Mouse (Mus musculus) bone marrow macrophage, adult 2 months (primary cell): ENCODE data around the gene Zfp746. TPM values are rescaled to one million over a fixed set of nuclear protein-coding genes. Genes with fewer than 3 reads are reported as not detected.

ENCODE experiments used
- H3K27ac ChIP-seq: 2 replicates; pipeline ENCODE4 v1.5.1; 2012; ENCODE audit warnings: low read depth, low read length; ENCODE audit not compliant: insufficient read depth
- H3K4me1 ChIP-seq: 2 replicates; pipeline ENCODE4 v1.6.1; 2012; ENCODE audit warnings: low read length; ENCODE audit not compliant: control insufficient read depth, insufficient read depth
- H3K4me3 ChIP-seq: 2 replicates; pipeline ENCODE4 v1.5.1; 2012; ENCODE audit warnings: mild to moderate bottlenecking, low read length, moderate library complexity; ENCODE audit not compliant: insufficient read depth
- CTCF ChIP-seq: IDR thresholded peaks from 2 replicates; pipeline ENCODE4 v1.5.1; 2012; ENCODE audit warnings: low read depth, mild to moderate bottlenecking, low read length, moderate library complexity
- POLR2A ChIP-seq: IDR thresholded peaks from 2 replicates; pipeline ENCODE4 v1.6.1; 2012; ENCODE audit warnings: mild to moderate bottlenecking, low read depth, low read length, borderline replicate concordance
- polyA plus RNA-seq: library from polyadenylated mRNA; stranded (reverse); fragments of >200 nt; gene quantifications from 2 replicates; pipeline ENCODE4 v1.2.4, GENCODE M21; 2012; ENCODE audit not compliant: missing spikeins, insufficient read depth, insufficient read length

The Zfp746 gene
- polyA plus RNA-seq, 1 experiment: 15.8 TPM

- no peak for TF ChIP-seq CTCF
- 0 out of 2 replicates have a peak overlapping the region, but pooled peaks have one; percentile 11 for H3K27ac ChIP-seq
- H3K4me3 ChIP-seq: peak overlapping the region; percentile 94
- H3K4me1 ChIP-seq: peaks cover 18% of the 10 kb centered on the region
Measured at GRCm38 (mm10) chr6:48047450-48048351, 38.7 kb downstream of the Zfp746 start.

GRCm38 (mm10) chr6:48047114-48047449, 39.3 kb downstream of the Zfp746 start:
- H3K4me3 ChIP-seq: peak overlapping the region; percentile 94
- TF ChIP-seq CTCF: no peak
- TF ChIP-seq POLR2A: no peak
- H3K27ac ChIP-seq: no peak overlapping the region
- H3K4me1 ChIP-seq: peaks cover 20% of the 10 kb centered on the region

- TF ChIP-seq CTCF (no peak), POLR2A (no peak)
- no peak overlapping the region for H3K27ac ChIP-seq
- no peaks in the 10 kb centered on the region for H3K4me1 ChIP-seq
- no peak overlapping the region for H3K4me3 ChIP-seq
Measured at GRCm38 (mm10) chr6:48032661-48033060, 53.7 kb downstream of the Zfp746 start.

- H3K4me1 ChIP-seq: peaks cover 14% of the 10 kb centered on the region
- TF ChIP-seq POLR2A: no peak
- no peak for TF ChIP-seq CTCF
Measured at GRCm38 (mm10) chr6:48025905-48026660, 60.3 kb downstream of the Zfp746 start.

GRCm38 (mm10) chr6:48024994-48025345, 61.4 kb downstream of the Zfp746 start:
- Histone ChIP-seq H3K4me1 (peaks cover 19% of the 10 kb centered on the region), H3K27ac (no peak overlapping the region), H3K4me3 (no peak overlapping the region)
- TF ChIP-seq POLR2A (no peak), CTCF (no peak)

More at GRCm38 (mm10) chr6:48025905-48026660, 60.3 kb downstream of the Zfp746 start:
- no peak overlapping the region for H3K27ac ChIP-seq
- no peak overlapping the region for H3K4me3 ChIP-seq

GRCm38 (mm10) chr6:48024330-48024993, 61.9 kb downstream of the Zfp746 start:
- H3K4me3 ChIP-seq: no peak overlapping the region
- peaks cover 20% of the 10 kb centered on the region for H3K4me1 ChIP-seq
- TF ChIP-seq POLR2A (no peak), CTCF (no peak)
- H3K27ac ChIP-seq: no peak overlapping the region

- H3K27ac ChIP-seq: no peak overlapping the region
- no peak for TF ChIP-seq CTCF
- no peak for TF ChIP-seq POLR2A
- no peak overlapping the region for H3K4me3 ChIP-seq
Measured at GRCm38 (mm10) chr6:48022672-48023071, 63.7 kb downstream of the Zfp746 start.

GRCm38 (mm10) chr6:48021678-48022077, 64.7 kb downstream of the Zfp746 start:
- no peak overlapping the region for H3K4me3 ChIP-seq
- TF ChIP-seq POLR2A: no peak
- TF ChIP-seq CTCF: no peak
- peaks cover 20% of the 10 kb centered on the region for H3K4me1 ChIP-seq
- peak overlapping the region; percentile 20; the same call in 1 of the 2 replicates for H3K27ac ChIP-seq

More at GRCm38 (mm10) chr6:48022672-48023071, 63.7 kb downstream of the Zfp746 start:
- peaks cover 20% of the 10 kb centered on the region for H3K4me1 ChIP-seq

- peaks cover 24% of the 10 kb centered on the region for H3K4me1 ChIP-seq
- TF ChIP-seq POLR2A (no peak), CTCF (no peak)
- H3K27ac ChIP-seq: no peak overlapping the region
- no peak overlapping the region for H3K4me3 ChIP-seq
Measured at GRCm38 (mm10) chr6:48020006-48020405, 66.4 kb downstream of the Zfp746 start.
